16 mouse cellular contexts compared by ENCODE assay signal in the genomic region with DNA sequence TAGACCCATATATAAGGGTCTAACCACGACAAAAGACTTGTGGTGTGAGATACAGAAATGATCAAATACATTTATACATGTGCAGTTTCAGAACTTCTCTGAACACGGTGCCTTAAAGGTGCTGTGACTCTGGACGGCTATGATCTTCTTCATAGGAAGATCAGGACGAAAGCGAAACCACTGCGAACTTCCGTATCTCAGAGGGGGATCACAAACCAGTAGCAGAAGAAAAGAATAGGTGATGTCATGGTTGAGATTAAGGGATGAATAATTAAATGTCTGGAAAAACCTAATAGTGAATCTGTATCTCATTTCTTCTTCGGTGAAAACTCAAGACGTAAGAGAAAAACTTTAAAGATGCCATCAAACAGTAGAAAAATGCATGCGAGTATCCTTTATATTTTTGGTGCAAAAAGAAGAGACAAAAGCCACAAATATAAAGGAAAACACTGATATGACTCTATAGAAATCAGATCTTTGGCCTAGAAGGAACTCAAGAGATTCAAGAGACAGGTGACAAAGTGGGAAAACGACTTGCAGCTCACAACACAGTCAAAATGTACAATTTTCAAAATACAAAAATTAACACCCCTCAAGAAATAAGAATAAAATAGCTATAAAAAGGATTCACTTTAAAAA.
"Had no signal": no experiment of that assay in that cellular context is flagged by ENCODE, and none has a peak within 500 bp of the region (broad histone marks: within the 10 kb centered on the region; RNA-seq: fewer than 3 reads in every experiment).

No protein-coding gene starts in this region.

- H3K4me1 ChIP-seq: liver, embryonic 15.5 days; megakaryocyte, embryonic 14.5 days; neural tube, embryonic 12.5 days; stomach, embryonic 15.5 days had no signal

- H3K9me3 ChIP-seq: liver, embryonic 15.5 days; midbrain, embryonic 12.5 days; midbrain, embryonic 15.5 days; neural tube, embryonic 12.5 days; stomach, embryonic 15.5 days had no signal

- H3K9ac ChIP-seq: liver, embryonic 15.5 days; liver, postnatal 0 days; lung, embryonic 14.5 days; midbrain, embryonic 12.5 days; midbrain, embryonic 15.5 days; neural tube, embryonic 12.5 days; stomach, embryonic 15.5 days had no signal

- H3K4me2 ChIP-seq: liver, embryonic 15.5 days; lung, embryonic 14.5 days; midbrain, embryonic 12.5 days; midbrain, embryonic 15.5 days; neural tube, embryonic 12.5 days; stomach, embryonic 15.5 days had no signal

- H3K27me3 ChIP-seq: liver, embryonic 15.5 days; megakaryocyte, embryonic 14.5 days; midbrain, embryonic 15.5 days; neural tube, embryonic 12.5 days; stomach, embryonic 15.5 days had no signal

- DNase-seq: liver, postnatal 0 days; lung, embryonic 14.5 days; lung, postnatal 14 days; lung, postnatal 36 days; right cerebral cortex, postnatal 14 days; thymus, adult 2 months; thymus, postnatal 25 days; thymus, postnatal 4 days had no signal

- ATAC-seq: liver, postnatal 0 days; midbrain, embryonic 15.5 days had no signal

- H3K4me3 ChIP-seq: liver, embryonic 15.5 days; megakaryocyte, embryonic 14.5 days; midbrain, embryonic 12.5 days; midbrain, embryonic 15.5 days; neural tube, embryonic 12.5 days; stomach, embryonic 15.5 days had no signal

- H3K27ac ChIP-seq: liver, embryonic 15.5 days; macrophage; midbrain, embryonic 12.5 days; midbrain, embryonic 15.5 days; neural tube, embryonic 12.5 days; stomach, embryonic 15.5 days; stomach, postnatal 0 days had no signal

- H3K36me3 ChIP-seq: liver, embryonic 15.5 days; midbrain, embryonic 12.5 days; midbrain, embryonic 15.5 days; neural tube, embryonic 12.5 days; stomach, embryonic 15.5 days had no signal
